Mouse (Mus musculus) forebrain, embryonic 12.5 days (tissue): ENCODE data around the gene Rorb. TPM values are rescaled to one million over a fixed set of nuclear protein-coding genes. Genes with fewer than 3 reads are reported as not detected.
A peak's percentile ranks its signal among the peaks of the same experiment; 100 is the strongest.

Experiments used
- ATAC-seq: fragments of 200-750 bp; cut with Nextera tagmentation; 2 replicates; pipeline ENCODE4 v1.8.0; 2017; ENCODE audit warnings: moderate TSS enrichment; ENCODE audit not compliant: low FRiP score
- H3K27ac ChIP-seq: fragments of 300-500 bp; sonication (generic); 2 replicates; pipeline ENCODE4 v1.5.1; 2016; ENCODE audit warnings: mild to moderate bottlenecking
- H3K27me3 ChIP-seq: fragments of 300-500 bp; sonication (generic); 2 replicates; pipeline ENCODE4 v1.6.1; 2016; ENCODE audit warnings: mild to moderate bottlenecking
- H3K36me3 ChIP-seq: fragments of 300-500 bp; sonication (generic); replicated peaks from 2 replicates; pipeline ENCODE4 v1.6.1; 2016; ENCODE audit warnings: mild to moderate bottlenecking
- H3K4me1 ChIP-seq: fragments of 300-500 bp; sonication (generic); 2 replicates; pipeline ENCODE4 v1.6.1; 2016
- H3K4me2 ChIP-seq: fragments of 300-500 bp; sonication (generic); 2 replicates; pipeline ENCODE4 v1.6.1; 2016; ENCODE audit warnings: mild to moderate bottlenecking, moderate library complexity
- H3K4me3 ChIP-seq: fragments of 300-500 bp; sonication (generic); replicated peaks from 2 replicates; pipeline ENCODE4 v1.5.1; 2016; ENCODE audit warnings: mild to moderate bottlenecking
- H3K9ac ChIP-seq: fragments of 300-500 bp; sonication (generic); 2 replicates; pipeline ENCODE4 v1.6.1; 2016; ENCODE audit warnings: mild to moderate bottlenecking
- H3K9me3 ChIP-seq: fragments of 300-500 bp; sonication (generic); 2 replicates; pipeline ENCODE4 v1.6.1; 2016
- WGBS: fragments of 180-500 bp; shearing (Covaris S2); methylation state at CpG from one replicate; pipeline ENCODE4 v1.1.7; 2016; 5-methylcytosine and 5-hydroxymethylcytosine counted together
- polyA plus RNA-seq: library from polyadenylated mRNA; unstranded; fragments of >200 nt; fragmentation: Nextera tagmentation; extraction: Ambion mirVana; gene quantifications from 2 replicates; pipeline ENCODE4 v1.2.1, GENCODE M21; 2016

Rorb gene
- polyA plus RNA-seq, 1 experiment from 2014 or later, result 7.1 TPM

- H3K4me2 ChIP-seq, result no peak overlapping the region
- H3K4me1 ChIP-seq, result peaks cover 8% of the 10 kb centered on the region; the same call in 1 of the 2 replicates
- no peak for ATAC-seq
- H3K27ac ChIP-seq, result no peak overlapping the region
- 80% methylated on average over 1 of the region's 1 CpGs for WGBS
- H3K9me3 ChIP-seq, result no peaks in the 10 kb centered on the region
- no peak overlapping the region for H3K9ac ChIP-seq
- no peaks in the 10 kb centered on the region for H3K36me3 ChIP-seq
- H3K27me3 ChIP-seq, result no peaks in the 10 kb centered on the region
- no peak overlapping the region for H3K4me3 ChIP-seq
Observed at GRCm38 (mm10) chr19:18997711-18998110, 113.3 kb downstream of the Rorb start.

- Histone ChIP-seq H3K27me3 (no peaks in the 10 kb centered on the region), H3K9me3 (no peaks in the 10 kb centered on the region), H3K4me2 (no peak overlapping the region), H3K4me3 (no peak overlapping the region), H3K4me1 (peaks cover 4% of the 10 kb centered on the region; the same call in 1 of the 2 replicates), H3K27ac (no peak overlapping the region), H3K36me3 (no peaks in the 10 kb centered on the region), H3K9ac (no peak overlapping the region)
- 54% methylated on average over 5 of the region's 5 CpGs for WGBS
- ATAC-seq, result no peak
Observed at GRCm38 (mm10) chr19:18979996-18980395, 131.0 kb downstream of the Rorb start.

GRCm38 (mm10) chr19:18974796-18975660 lies 136.0 kb downstream of the Rorb start:
- Histone ChIP-seq H3K4me1 (peaks cover 2% of the 10 kb centered on the region; the same call in 1 of the 2 replicates), H3K4me3 (no peak overlapping the region), H3K9me3 (no peaks in the 10 kb centered on the region), H3K36me3 (no peaks in the 10 kb centered on the region), H3K27me3 (no peaks in the 10 kb centered on the region), H3K4me2 (no peak overlapping the region), H3K9ac (no peak overlapping the region), H3K27ac (no peak overlapping the region)
- 66% methylated on average over 5 of the region's 5 CpGs for WGBS
- ATAC-seq, result peak; percentile 83

- ATAC-seq, result no peak
- no peak overlapping the region for H3K9ac ChIP-seq
Observed at GRCm38 (mm10) chr19:18969386-18969785, 141.6 kb downstream of the Rorb start.

GRCm38 (mm10) chr19:18967307-18967706 lies 143.7 kb downstream of the Rorb start:
- Histone ChIP-seq H3K27me3 (no peaks in the 10 kb centered on the region), H3K4me2 (no peak overlapping the region), H3K36me3 (no peaks in the 10 kb centered on the region), H3K9ac (no peak overlapping the region), H3K4me1 (peaks cover 5% of the 10 kb centered on the region; the same call in 1 of the 2 replicates), H3K27ac (no peak overlapping the region), H3K9me3 (no peaks in the 10 kb centered on the region), H3K4me3 (no peak overlapping the region)
- ATAC-seq, result no peak
- WGBS, result 89% methylated on average over 4 of the region's 4 CpGs

More at GRCm38 (mm10) chr19:18969386-18969785, 141.6 kb downstream of the Rorb start:
- Histone ChIP-seq H3K4me2 (no peak overlapping the region), H3K4me1 (peaks cover 5% of the 10 kb centered on the region; the same call in 1 of the 2 replicates), H3K36me3 (no peaks in the 10 kb centered on the region), H3K4me3 (no peak overlapping the region), H3K9me3 (no peaks in the 10 kb centered on the region), H3K27me3 (no peaks in the 10 kb centered on the region), H3K27ac (no peak overlapping the region)
- 34% methylated on average over 8 of the region's 8 CpGs for WGBS

- 2% methylated on average over 3 of the region's 3 CpGs for WGBS
- peak; percentile 44; the same call in 1 of the 2 replicates for ATAC-seq
- H3K27ac ChIP-seq, result 0 out of 2 replicates have a peak overlapping the region, but pooled peaks have one; percentile 19
Observed at GRCm38 (mm10) chr19:18959862-18960261, 151.1 kb downstream of the Rorb start.

GRCm38 (mm10) chr19:18952806-18953205 lies 158.2 kb downstream of the Rorb start:
- 88% methylated on average over 3 of the region's 3 CpGs for WGBS
- Histone ChIP-seq H3K4me3 (no peak overlapping the region), H3K9me3 (no peaks in the 10 kb centered on the region), H3K27ac (no peak overlapping the region), H3K9ac (no peak overlapping the region), H3K4me1 (no peaks in the 10 kb centered on the region), H3K4me2 (no peak overlapping the region), H3K27me3 (no peaks in the 10 kb centered on the region), H3K36me3 (no peaks in the 10 kb centered on the region; the same call in 1 of the 2 replicates)
- no peak for ATAC-seq

More at GRCm38 (mm10) chr19:18959862-18960261, 151.1 kb downstream of the Rorb start:
- Histone ChIP-seq H3K27me3 (no peaks in the 10 kb centered on the region), H3K36me3 (no peaks in the 10 kb centered on the region), H3K4me3 (no peak overlapping the region), H3K4me1 (peaks cover 7% of the 10 kb centered on the region), H3K9ac (no peak overlapping the region), H3K9me3 (no peaks in the 10 kb centered on the region), H3K4me2 (no peak overlapping the region)

GRCm38 (mm10) chr19:18947193-18947592 lies 163.8 kb downstream of the Rorb start:
- Histone ChIP-seq H3K27ac (no peak overlapping the region), H3K9me3 (no peaks in the 10 kb centered on the region), H3K9ac (no peak overlapping the region), H3K4me2 (no peak overlapping the region), H3K27me3 (no peaks in the 10 kb centered on the region), H3K36me3 (no peaks in the 10 kb centered on the region; the same call in 1 of the 2 replicates), H3K4me3 (no peak overlapping the region), H3K4me1 (no peaks in the 10 kb centered on the region)
- WGBS, result 79% methylated on average over 3 of the region's 3 CpGs
- ATAC-seq, result no peak

- no peak overlapping the region for H3K4me3 ChIP-seq
- no peaks in the 10 kb centered on the region for H3K27me3 ChIP-seq
- H3K36me3 ChIP-seq, result no peaks in the 10 kb centered on the region
- no peaks in the 10 kb centered on the region for H3K4me1 ChIP-seq
- ATAC-seq, result no peak
- no peak overlapping the region for H3K27ac ChIP-seq
- 94% methylated on average over 3 of the region's 3 CpGs for WGBS
- H3K9ac ChIP-seq, result no peak overlapping the region
- H3K4me2 ChIP-seq, result no peak overlapping the region
- H3K9me3 ChIP-seq, result no peaks in the 10 kb centered on the region
Observed at GRCm38 (mm10) chr19:18945265-18945664, 165.7 kb downstream of the Rorb start.

- no peaks in the 10 kb centered on the region for H3K27me3 ChIP-seq
- WGBS, result 79% methylated on average over 6 of the region's 6 CpGs
- ATAC-seq, result no peak
- H3K27ac ChIP-seq, result no peak overlapping the region
- H3K4me1 ChIP-seq, result peaks cover 3% of the 10 kb centered on the region; the same call in 1 of the 2 replicates
- H3K9ac ChIP-seq, result no peak overlapping the region
- no peak overlapping the region for H3K4me3 ChIP-seq
- H3K36me3 ChIP-seq, result no peaks in the 10 kb centered on the region
- H3K4me2 ChIP-seq, result no peak overlapping the region
- no peaks in the 10 kb centered on the region for H3K9me3 ChIP-seq
Observed at GRCm38 (mm10) chr19:18941391-18941790, 169.6 kb downstream of the Rorb start.

GRCm38 (mm10) chr19:18911755-18912340 lies 199.1 kb downstream of the Rorb start:
- Histone ChIP-seq H3K4me2 (no peak overlapping the region), H3K4me1 (no peaks in the 10 kb centered on the region), H3K27ac (no peak overlapping the region), H3K9me3 (no peaks in the 10 kb centered on the region), H3K9ac (no peak overlapping the region), H3K27me3 (no peaks in the 10 kb centered on the region), H3K36me3 (no peaks in the 10 kb centered on the region), H3K4me3 (no peak overlapping the region)
- no peak for ATAC-seq

GRCm38 (mm10) chr19:18909641-18910040 lies 201.4 kb downstream of the Rorb start:
- no peak overlapping the region for H3K4me3 ChIP-seq
- no peaks in the 10 kb centered on the region for H3K27me3 ChIP-seq
- no peak overlapping the region for H3K27ac ChIP-seq
- no peaks in the 10 kb centered on the region for H3K9me3 ChIP-seq
- no peaks in the 10 kb centered on the region for H3K36me3 ChIP-seq
- H3K4me2 ChIP-seq, result no peak overlapping the region
- no peak overlapping the region for H3K9ac ChIP-seq
- no peak for ATAC-seq
- 82% methylated on average over 3 of the region's 3 CpGs for WGBS
- H3K4me1 ChIP-seq, result no peaks in the 10 kb centered on the region
